Mouse (Mus musculus) kidney, adult 2 months (tissue): ENCODE measurements around the gene B4galt5.

Experiments used
- CTCF ChIP-seq: fragments of 200-500 bp; conservative IDR thresholded peaks from 2 replicates; pipeline ENCODE4 v1.5.1; 2011; ENCODE audit warnings: low read depth, mild to moderate bottlenecking, control low read depth, low read length, moderate library complexity, mixed read lengths; ENCODE audit not compliant: insufficient read depth, insufficient read length
- POLR2A ChIP-seq: fragments of 200-500 bp; IDR thresholded peaks from one replicate; pipeline ENCODE4 v1.6.1; 2011; ENCODE audit warnings: low read depth, low read length, control low read depth

- no peak for TF ChIP-seq POLR2A
- no peak for TF ChIP-seq CTCF
Observed at GRCm38 (mm10) chr2:167280986-167281310, 68.0 kb downstream of the B4galt5 start.
